Mouse (Mus musculus) cortical plate, adult 2 months (tissue): ENCODE measurements around the gene Iqcd.

Experiments used
- CTCF ChIP-seq: fragments of 200-500 bp; IDR thresholded peaks from 2 replicates; pipeline ENCODE4 v1.5.1; 2011; ENCODE audit warnings: mild to moderate bottlenecking, control low read depth, low read length; ENCODE audit not compliant: insufficient read depth; ENCODE audit errors: extremely low read depth
- POLR2A ChIP-seq: fragments of 200-500 bp; IDR thresholded peaks from 2 replicates; pipeline ENCODE4 v1.6.1; 2011; ENCODE audit warnings: mild to moderate bottlenecking, low read length, control low read depth; ENCODE audit not compliant: insufficient read depth; ENCODE audit errors: extremely low read depth

DNA sequence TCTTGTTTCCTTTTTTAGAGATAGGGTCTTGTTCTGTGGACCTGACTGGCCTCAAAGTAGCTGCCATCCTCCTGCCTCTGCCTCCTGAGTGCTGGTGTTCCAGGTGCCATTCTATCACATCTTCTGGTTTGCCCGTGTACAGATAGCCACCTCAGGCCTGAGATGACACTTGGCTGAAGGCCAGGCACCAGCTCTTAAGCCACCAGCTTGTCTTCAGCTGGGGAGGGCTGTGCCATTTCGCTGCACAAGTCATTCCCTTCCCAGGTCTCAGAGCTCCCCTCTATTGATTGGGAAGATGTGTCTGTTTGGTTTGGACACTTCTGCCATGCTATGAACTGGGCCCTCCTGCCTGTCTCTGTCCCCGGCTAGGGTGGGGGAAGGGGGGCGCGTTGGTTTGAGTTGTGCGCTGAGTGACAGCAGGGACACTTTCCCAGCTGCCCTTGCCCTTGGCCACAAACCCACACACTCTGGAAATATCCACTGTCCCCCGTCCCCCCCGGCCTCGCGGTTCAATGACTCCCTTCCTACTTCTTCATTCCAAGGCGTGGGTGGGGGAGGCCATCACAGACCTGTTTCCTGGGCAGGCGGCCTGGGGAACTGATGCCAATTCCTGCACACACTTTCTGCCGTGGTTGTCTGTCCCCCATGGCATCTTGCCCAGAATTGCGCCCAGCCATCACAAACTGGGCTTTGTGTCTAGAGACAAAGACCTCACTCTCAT lies 54.7 kb downstream of the Iqcd start:
- TF ChIP-seq CTCF = no peak
- TF ChIP-seq POLR2A = no peak
